Mouse (Mus musculus) left cerebral cortex, adult 2 months (tissue): ENCODE results near the gene Mtfmt. TPM values are rescaled to one million over a fixed set of nuclear protein-coding genes. Genes with fewer than 3 reads are reported as not detected.

Experiments
- DNase-seq, 2 experiments: peaks; one replicate each; pipeline ENCODE4 v3.0.0; 2021 to 2022; ENCODE audit warnings: low spot score in 2 of 2, mixed read lengths in 1 of 2; ENCODE audit errors: extremely low spot score in 1 of 2
- H3K27ac ChIP-seq: fragments of 200-600 bp; 2 replicates; pipeline ENCODE4 v1.8.1; 2022
- H3K4me3 ChIP-seq: fragments of 200-600 bp; 2 replicates; pipeline ENCODE4 v1.8.1; 2022
- CTCF ChIP-seq: fragments of 200-600 bp; IDR thresholded peaks from 2 replicates; pipeline ENCODE4 v1.8.1; 2022; ENCODE audit warnings: antibody characterized with exemption, mild to moderate bottlenecking, moderate library complexity
- intact Hi-C: fragments of 180-260 bp; cut with DNase I; formaldehyde crosslinking; loops from one replicate; pipeline ENCODE4 v1.15.1; 2025
- total RNA-seq, 2 experiments: library from RNA; stranded (reverse); gene quantifications; 2 replicates each; pipeline ENCODE4 v1.2.3; 2021

Mtfmt gene
- total RNA-seq, 2 experiments from 2014 or later, result 16.1 to 18.0 TPM

GRCm38 (mm10) chr9:65467686-65468085, 32.1 kb downstream of the Mtfmt start:
- DNase-seq, result no peak
- no peak for TF ChIP-seq CTCF
- intact Hi-C loops, result no loop called here
- H3K4me3 ChIP-seq, result no peak overlapping the region
- no peak overlapping the region for H3K27ac ChIP-seq

- intact Hi-C loops, result no loop called here
- no peak for TF ChIP-seq CTCF
- H3K27ac ChIP-seq, result no peak overlapping the region
- no peak for DNase-seq
- H3K4me3 ChIP-seq, result no peak overlapping the region
Measured at GRCm38 (mm10) chr9:65472769-65473168, 37.2 kb downstream of the Mtfmt start.

- intact Hi-C loops, result no loop called here
- no peak for TF ChIP-seq CTCF
- Histone ChIP-seq H3K27ac (no peak overlapping the region), H3K4me3 (no peak overlapping the region)
- DNase-seq, result no peak
Measured at GRCm38 (mm10) chr9:65479158-65479557, 43.6 kb downstream of the Mtfmt start.

- intact Hi-C loops, result no loop called here
- Histone ChIP-seq H3K27ac (no peak overlapping the region), H3K4me3 (no peak overlapping the region)
- no peak for DNase-seq
- TF ChIP-seq CTCF, result no peak
Measured at GRCm38 (mm10) chr9:65480071-65480470, 44.5 kb downstream of the Mtfmt start.

- intact Hi-C loops, result no loop called here
- no peak for DNase-seq
- Histone ChIP-seq H3K4me3 (no peak overlapping the region), H3K27ac (no peak overlapping the region)
- no peak for TF ChIP-seq CTCF
Measured at GRCm38 (mm10) chr9:65491476-65491875, 55.9 kb downstream of the Mtfmt start.

GRCm38 (mm10) chr9:65492351-65492750, 56.8 kb downstream of the Mtfmt start:
- DNase-seq, result no peak
- no peak overlapping the region for H3K27ac ChIP-seq
- no peak overlapping the region for H3K4me3 ChIP-seq
- no peak for TF ChIP-seq CTCF
- intact Hi-C loops, result no loop called here

- DNase-seq, result no peak
- intact Hi-C loops, result no loop called here
- Histone ChIP-seq H3K4me3 (no peak overlapping the region), H3K27ac (no peak overlapping the region)
- TF ChIP-seq CTCF, result no peak
Measured at GRCm38 (mm10) chr9:65492851-65493250, 57.3 kb downstream of the Mtfmt start.

GRCm38 (mm10) chr9:65502146-65502545, 66.6 kb downstream of the Mtfmt start:
- intact Hi-C loops, result no loop called here
- Histone ChIP-seq H3K4me3 (no peak overlapping the region), H3K27ac (no peak overlapping the region)
- DNase-seq, result no peak
- TF ChIP-seq CTCF, result no peak; the same call in none of the 2 replicates

Other genes with a start within 250 kb of the Mtfmt start
- 1 to 10 TPM; 3.6 to 4.0 TPM for gene Parp16, start 240.4 kb upstream of the Mtfmt start, total RNA-seq
- under 1 TPM in 1 of 2 experiments, not detected in 1; 0.21 TPM for gene Cilp, start 170.6 kb upstream of the Mtfmt start, total RNA-seq
- 10 to 100 TPM; 29.6 to 34.5 TPM for gene Clpx, start 141.5 kb upstream of the Mtfmt start, total RNA-seq
- gene Pdcd7, start 89.7 kb upstream of the Mtfmt start, total RNA-seq, result 10 to 100 TPM; 29.3 to 30.9 TPM
- 1 to 10 TPM; 4.5 to 7.4 TPM for gene Ubap1l, start 74.7 kb upstream of the Mtfmt start, total RNA-seq
- under 1 TPM; 0.14 to 0.25 TPM for gene Kbtbd13, start 44.1 kb upstream of the Mtfmt start, total RNA-seq
- 1 to 10 TPM; 2.3 to 3.2 TPM for gene Rasl12, start 37.3 kb upstream of the Mtfmt start, total RNA-seq
- not detected for gene Slc51b, start 12.8 kb upstream of the Mtfmt start, total RNA-seq
- 10 to 100 TPM; 25.9 to 30.9 TPM for gene Spg21, start 25.2 kb downstream of the Mtfmt start, total RNA-seq
- 1 to 10 TPM; 2.7 to 3.5 TPM for gene Ankdd1a, start 84.4 kb downstream of the Mtfmt start, total RNA-seq
- 10 to 100 TPM; 13.3 to 15.1 TPM for gene Plekho2, start 144.3 kb downstream of the Mtfmt start, total RNA-seq
- under 1 TPM; 0.20 to 0.28 TPM for gene Pif1, start 151.4 kb downstream of the Mtfmt start, total RNA-seq
- gene Rbpms2, start 193.9 kb downstream of the Mtfmt start, total RNA-seq, result 1 to 10 TPM; 2.2 to 3.2 TPM
- gene Oaz2, start 232.2 kb downstream of the Mtfmt start, total RNA-seq, result 100 to 1,000 TPM; 218 to 230 TPM